Mouse (Mus musculus) left cerebral cortex, postnatal 25 days (tissue): Measurements from ENCODE around the gene LTO1. TPM values are rescaled to one million over a fixed set of nuclear protein-coding genes. Genes with fewer than 3 reads are reported as not detected.
A peak's percentile ranks its signal among the peaks of the same experiment; 100 is the strongest.

ENCODE experiments used
- DNase-seq, 2 experiments: peaks; one replicate each; pipeline ENCODE4 v3.0.0; 2022; ENCODE audit warnings: low spot score in 2 of 2, mixed read lengths in 1 of 2
- intact Hi-C: fragments of 180-260 bp; cut with DNase I; formaldehyde crosslinking; loops from one replicate; pipeline ENCODE4 v1.15.1; 2025
- total RNA-seq, 2 experiments: library from RNA; stranded (reverse); gene quantifications; 2 replicates each; pipeline ENCODE4 v1.2.3; 2021

Gene LTO1
- total RNA-seq, 2 experiments from 2014 or later, result 24.4 to 25.3 TPM

DNA sequence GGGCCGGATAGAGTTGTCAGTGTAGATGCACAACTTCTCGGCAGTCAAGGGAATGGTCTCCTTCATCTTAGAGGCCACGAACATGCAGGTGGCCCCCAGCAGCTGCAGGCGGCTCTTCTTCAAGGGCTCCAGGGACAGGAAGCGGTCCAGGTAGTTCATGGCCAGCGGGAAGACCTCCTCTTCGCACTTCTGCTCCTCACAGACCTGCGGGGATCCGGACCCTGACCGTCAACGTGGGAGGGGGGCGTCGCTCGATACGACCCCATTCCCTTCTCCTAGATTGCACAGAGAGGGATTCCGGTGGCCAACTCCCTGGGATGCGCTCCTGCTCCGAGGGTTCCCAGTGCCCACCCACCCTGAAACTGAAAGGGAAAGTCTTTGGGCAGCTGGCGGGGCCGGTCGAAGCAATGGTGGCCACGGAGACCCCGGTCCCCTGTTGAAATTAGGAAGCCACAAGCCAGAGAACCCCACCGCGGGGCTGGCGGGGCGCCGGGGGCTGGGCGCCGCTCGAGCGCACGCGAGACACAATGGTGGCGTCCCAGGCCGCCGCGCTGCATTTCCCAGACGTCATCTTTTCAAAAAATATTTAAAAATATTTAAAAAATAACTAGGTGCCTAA, 23.1 kb downstream of the LTO1 start:
- no peak for DNase-seq
- intact Hi-C loops, result loop anchor here (1.0 kb wide), 1 partner anchor 305 kb away; no protein-coding TSS in a partner anchor

DNA sequence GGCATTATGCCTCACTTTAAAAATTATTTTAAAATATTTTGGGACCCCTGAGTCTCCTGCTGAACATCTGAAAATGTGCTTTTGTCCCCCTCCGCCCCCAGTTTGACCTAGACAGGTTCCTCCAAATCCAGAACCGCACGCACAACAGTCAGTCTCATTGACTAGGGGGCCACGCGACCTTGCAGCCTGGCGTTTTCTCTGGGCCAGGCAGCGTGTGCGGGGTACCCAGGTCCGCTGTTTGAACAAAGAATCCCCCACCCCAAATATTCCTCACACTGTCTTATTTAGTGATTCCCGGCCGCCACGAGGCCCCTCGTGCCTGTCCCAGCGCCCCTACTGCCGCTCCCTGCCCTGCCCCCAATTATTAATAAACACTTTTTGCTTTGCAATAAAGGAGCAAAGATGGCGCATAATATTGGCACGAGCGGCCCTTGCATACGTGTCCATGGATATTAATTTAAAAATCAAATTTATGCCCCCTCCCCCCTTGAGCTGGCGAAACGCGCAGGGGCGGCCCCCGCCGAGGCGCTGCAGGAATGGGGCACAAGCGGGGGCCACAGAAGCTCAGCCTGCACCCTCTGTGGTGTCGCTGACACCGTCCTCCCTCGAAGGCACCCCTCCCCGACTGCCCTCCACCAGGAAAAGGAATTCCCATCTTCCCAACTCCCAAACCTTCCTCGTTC, 23.9 kb downstream of the LTO1 start:
- intact Hi-C loops, result loop anchor here (1.0 kb wide), 1 partner anchor 258 kb away; no protein-coding TSS in a partner anchor
- no peak for DNase-seq

DNA sequence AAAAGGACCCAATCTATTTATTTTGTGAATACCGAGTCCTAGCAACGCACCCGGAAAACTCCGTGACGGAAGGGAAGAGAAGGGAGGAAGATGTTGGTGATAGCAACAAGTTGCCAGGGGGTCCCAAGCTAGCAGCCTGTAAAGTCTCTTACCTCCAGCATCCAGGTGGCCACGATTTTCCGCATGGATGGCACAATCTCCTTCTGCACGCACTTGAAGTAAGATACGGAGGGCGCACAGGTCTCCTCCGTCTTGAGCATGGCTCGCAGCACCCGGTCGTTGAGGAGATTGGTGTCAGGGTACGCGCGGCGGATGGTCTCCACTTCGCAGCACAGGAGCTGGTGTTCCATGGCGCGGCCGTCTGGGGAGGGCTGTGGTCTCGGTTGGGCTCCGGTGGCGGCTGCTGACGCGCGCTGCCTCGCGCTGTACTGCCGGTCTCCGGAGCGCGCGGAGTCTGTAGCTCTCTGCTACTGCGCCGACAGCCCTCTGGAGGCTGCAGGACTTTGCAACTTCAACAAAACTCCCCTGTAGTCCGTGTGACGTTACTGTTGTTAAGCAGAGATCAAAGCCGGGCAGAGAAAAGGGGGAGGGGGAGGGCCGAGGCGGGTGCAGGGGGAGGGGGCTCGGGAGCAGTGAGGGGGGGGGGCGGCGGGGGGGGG, 24.6 kb downstream of the LTO1 start, which contains the start of gene Ccnd1:
TSS of gene Ccnd1 (minus strand) at position 582 of the 659 bp plus-strand sequence.
- intact Hi-C loops, result loop anchor here (1.0 to 5.0 kb wide), 3 partner anchors 93 to 258 kb away; no protein-coding TSS in a partner anchor
- DNase-seq, result peak; percentile 67 to 69

DNA sequence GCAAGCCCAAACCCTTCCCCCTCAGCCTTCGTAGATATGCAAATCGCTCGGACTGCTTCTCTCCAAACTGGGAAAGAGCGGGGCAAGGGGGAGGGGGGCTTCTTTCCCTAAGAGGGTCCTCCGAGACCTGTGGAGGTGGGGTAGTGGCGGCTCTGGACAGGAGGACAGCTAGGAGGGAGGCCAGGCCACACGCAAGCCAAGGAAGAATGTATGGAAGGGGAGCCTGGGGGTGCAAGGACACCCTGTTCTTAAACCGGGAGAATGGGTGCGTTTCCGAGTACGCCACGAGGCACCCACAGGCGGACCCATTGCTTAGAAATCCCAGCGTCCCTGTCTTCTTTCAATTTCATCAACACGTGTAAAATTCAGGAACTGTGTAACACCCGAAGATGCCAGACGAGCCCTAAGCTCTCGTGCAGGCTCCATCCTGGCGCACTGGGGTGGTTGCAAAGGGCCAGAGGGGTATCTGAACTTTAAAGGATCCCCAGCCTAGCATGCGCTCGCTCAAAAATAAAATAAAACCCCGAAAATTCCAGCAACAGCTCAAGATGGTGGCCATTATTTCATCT, 25.2 kb downstream of the LTO1 start:
- intact Hi-C loops, result loop anchor here (2.0 to 5.0 kb wide), 2 partner anchors 92 to 171 kb away; no protein-coding TSS in a partner anchor
- DNase-seq, result no peak

DNA sequence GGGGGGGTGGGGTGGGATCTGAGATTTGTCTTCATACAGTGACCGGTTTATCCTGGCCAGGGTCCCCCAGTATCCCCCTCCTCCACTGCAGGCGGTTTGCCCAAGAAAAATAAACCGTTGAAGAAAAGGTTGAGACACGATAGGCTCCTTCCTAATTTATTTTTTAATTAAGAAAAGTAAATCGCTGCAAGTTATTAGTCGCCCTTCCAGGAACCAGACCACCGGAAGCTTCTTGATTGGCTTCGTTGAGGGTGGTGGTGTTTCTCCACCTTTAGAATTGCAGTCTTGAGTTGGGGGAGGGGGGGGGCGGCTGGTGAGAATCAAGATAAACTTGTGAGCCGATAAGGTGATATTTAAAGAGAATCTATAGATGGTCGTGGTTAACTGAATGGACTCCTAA, 25.7 kb downstream of the LTO1 start:
- intact Hi-C loops, result loop anchor here (2.0 to 5.0 kb wide), 2 partner anchors 92 to 170 kb away; no protein-coding TSS in a partner anchor
- no peak for DNase-seq

DNA sequence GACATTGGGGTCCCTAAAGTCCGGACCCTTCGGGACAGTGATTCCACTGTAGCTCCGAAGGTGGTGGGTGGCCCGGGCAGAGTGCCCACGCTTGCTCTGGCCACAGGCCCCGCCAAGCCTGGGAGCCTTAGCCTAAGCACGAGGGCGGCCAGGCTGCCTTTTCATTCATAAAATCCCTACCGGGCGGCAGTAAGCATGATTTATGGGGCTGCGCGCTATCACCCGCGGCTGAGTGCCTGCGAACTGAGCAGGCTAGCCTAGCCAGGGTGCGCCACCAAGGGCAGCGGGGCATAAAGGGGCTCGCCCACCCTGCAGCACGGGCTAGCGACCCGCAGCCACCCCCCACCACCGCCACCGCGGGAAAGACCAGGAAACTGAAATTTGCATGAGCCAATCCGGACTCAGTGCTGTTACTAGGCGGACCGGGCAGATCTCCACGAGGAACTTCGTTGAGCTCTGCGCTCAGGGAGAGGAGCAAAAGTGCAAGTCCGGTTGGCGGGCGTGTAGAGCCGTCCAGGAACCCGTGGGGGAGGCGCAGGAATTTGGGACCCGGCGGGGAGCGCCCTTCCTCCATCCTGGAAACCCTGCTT, 26.4 kb downstream of the LTO1 start:
- intact Hi-C loops, result loop anchor here (2.0 to 5.0 kb wide), 2 partner anchors 91 to 169 kb away; no protein-coding TSS in a partner anchor
- DNase-seq, result peak; percentile 74 to 81

DNA sequence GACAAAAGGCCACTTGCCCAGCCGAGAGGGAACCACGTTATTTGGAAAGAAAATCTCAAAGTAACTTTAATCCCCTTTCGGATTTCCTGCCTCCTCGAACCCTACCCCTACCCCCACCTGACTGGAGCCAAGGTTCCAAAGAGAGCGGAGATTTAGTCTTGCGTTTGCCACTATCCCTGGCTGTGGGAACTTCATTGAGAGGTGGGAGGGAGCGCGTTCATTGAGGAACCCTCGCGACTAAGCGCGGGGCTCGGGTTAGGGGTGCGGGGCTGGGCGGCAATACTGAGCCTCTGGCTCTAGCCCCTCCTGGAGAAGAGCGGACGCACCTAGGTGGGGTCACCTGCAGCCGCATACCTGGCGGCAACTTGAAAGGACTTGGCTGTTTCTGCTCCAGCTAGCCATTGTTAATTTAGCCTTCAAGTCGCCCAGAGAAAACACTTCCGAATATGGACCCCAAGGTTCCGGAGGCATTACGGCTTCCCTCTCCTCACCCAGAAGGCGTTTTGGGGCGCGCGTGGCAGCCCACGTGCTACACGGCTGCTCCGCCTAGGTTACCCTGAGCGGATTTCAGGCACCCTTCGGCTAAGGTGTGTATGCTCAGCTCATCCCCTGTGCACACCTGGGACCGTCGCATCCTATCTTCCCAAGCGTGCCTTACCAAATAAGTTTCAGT, 27.3 kb downstream of the LTO1 start:
- DNase-seq, result no peak
- intact Hi-C loops, result loop anchor here (5.0 kb wide), 1 partner anchor 90 kb away; no protein-coding TSS in a partner anchor

DNA sequence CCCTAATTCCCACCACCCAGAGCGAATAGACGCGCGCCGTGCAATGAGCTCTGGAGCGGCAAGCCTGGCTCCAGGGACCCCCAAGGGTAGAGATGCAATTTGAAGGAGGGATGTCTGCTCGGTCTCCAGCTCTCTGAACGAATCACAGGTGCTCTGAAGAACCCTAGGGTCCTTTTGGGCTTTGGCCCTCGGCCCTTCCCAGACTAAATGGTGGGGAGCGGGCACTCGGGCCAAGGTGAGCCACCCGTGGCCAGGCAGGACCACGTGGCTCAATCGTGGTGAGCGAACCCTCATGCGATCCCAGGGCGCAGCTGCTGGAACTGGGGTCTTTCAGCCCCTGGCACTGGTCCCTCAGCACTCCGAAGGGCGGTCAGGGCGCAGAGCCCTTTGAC, 27.8 kb downstream of the LTO1 start:
- DNase-seq, result no peak
- intact Hi-C loops, result loop anchor here (5.0 kb wide), 1 partner anchor 90 kb away; no protein-coding TSS in a partner anchor

DNA sequence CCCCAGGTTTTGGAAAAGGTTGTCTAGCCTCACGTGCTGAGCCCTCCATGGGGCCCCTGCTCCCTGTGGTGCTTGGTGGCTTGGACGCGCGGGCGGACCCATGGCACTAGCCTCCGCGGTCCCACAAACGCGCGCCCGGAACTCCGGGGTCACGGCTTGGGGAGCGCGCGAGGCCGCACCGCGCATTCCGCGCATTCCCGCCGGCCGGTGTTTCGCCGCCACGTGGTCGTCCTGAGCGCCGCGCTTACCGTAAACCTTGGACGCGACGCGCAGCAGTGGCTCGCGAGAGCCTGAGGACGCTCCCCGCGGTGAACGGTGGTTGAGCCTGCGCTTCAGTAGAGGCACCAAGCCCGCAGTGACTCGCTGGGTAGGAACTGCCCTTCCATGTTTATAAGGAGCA, 28.4 kb downstream of the LTO1 start:
- intact Hi-C loops, result loop anchor here (5.0 kb wide), 1 partner anchor 89 kb away; no protein-coding TSS in a partner anchor
- DNase-seq, result peak; percentile 62 to 73

DNA sequence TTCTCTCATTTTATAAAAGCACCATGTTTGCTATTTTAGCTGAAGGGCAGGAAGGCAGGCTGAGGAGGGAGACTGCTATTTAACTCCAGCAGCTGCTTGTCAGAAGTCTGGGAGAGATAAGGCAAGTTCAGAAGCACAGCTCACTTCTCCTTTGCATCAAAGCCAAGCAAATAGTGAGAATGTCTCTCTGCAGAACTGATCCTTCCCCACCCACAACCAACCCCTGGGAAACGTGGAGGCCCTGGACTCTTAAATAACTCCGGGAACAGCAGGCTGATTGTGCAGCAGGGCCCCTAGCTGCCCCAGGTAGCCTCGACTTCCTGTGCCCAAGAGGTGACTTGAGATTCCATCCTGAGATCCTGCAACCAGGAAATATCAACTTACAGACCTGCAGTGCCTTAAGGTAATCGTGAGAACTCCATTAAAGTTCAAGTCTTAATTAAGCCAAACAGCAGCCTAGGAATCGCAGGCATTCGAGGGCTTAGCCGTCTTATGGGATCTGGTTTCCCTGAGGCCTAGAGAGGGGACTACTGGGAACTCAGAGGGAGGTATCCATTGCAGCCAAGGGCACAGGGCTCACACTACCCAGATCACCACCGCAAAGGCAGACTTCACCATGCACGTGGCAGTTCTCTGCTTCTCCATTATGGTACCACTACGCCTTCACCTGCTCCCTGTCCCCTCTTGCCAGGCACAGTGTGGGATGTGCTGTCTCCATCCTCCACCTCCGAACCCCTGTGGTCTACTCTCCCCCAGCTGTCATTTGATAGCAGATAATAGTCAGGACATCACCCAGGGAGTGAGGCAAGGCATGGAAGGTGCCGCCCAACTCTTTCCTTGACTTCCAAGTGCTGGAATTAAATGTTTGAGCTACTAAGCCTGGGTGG, 43.9 kb downstream of the LTO1 start:
- intact Hi-C loops, result no loop called here
- no peak for DNase-seq

DNA sequence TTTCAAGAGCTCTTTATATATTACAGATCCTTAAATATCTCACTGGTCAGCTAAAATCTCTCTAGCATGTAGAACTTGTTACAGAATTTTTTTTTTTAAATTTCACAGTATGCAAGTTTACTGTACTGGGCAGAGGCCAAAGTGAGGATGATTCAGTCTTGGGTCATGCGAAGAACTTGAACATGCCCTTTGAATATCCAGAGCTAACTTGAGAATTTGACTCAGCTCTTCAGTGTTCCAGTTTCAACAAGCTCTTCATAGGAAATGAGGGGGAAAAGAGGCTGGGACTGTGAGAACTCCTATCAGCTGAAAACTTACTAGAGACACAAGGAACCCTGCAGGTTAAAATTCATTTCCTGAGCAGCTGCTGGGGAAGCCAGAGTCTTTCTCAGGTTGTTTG, 49.0 kb downstream of the LTO1 start:
- intact Hi-C loops, result no loop called here
- DNase-seq, result no peak

DNA sequence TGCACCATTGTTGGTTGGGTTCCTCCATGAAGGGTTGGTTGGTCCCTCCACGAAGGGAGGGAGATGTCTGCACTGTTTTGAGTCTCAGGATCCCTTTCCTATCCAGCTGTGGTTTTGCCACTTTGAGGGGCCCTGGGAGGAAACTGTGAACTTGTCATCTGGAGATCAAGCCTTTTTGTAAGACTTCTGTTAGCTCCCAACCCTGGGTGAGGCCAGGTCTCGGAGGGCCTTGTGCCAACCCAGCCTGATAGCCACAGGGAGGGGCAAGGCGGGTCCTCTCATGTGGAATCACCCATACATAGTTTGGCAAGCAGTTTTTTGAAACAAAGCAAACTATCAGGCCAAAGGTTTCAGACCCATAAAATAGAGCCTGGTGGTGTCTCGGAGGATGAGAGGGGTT, 49.4 kb downstream of the LTO1 start:
- intact Hi-C loops, result no loop called here
- DNase-seq, result no peak

DNA sequence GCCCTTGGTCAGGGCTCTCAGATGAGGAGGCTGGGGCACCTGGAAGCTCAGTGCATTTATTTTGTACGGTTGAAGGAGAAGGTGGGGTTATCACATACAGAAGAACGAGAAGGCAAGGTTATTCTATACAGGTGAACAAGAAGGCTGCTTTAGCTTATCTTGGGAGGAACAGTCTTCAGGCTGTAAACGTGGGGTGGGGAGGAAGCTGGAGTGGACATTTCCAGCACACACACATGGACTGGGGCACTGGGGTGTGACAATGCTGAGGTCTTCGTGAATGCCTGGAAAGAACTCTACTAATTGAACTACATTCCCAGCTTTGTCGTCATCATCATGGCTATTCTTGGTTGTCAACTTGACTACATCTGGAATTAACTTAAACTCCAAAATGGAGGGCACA, 51.0 kb downstream of the LTO1 start:
- intact Hi-C loops, result no loop called here
- DNase-seq, result no peak

DNA sequence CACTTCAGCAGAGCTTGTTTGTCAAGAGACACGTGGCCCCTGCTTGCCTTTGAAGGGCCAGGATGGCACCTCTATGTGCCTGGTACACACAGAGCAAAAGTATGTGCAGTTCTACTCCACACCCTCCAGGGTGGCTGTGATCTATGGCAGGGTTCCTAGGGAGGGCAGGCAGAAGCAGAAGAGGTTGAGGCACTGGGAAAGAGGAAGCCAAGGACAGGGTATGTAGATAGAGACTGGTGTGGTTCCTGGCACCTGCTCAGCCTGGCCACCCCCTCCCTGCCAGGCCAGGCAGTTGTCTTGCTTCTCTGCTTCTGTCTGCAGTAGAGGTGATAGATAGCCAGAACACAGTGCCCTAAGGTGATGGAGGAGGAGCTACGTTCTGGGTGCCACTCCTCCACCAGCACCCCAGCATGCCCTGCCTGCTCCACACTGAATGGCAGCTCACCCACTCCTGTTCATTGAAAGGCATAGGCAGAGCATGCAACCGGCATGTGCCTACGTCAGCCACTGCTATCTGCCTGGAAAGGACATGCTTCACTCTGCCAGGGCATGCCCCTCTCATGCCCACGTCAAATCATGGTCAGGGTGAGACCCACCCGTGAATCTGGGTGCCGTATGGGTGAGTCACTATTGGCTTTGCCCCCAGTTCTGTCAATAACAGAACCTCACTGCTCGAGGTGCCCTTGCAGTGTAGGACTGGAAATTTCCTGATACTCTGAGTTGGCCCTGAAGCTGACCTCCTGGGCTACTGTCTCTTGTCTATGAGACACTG, 56.3 kb downstream of the LTO1 start:
- intact Hi-C loops, result no loop called here
- DNase-seq, result no peak

DNA sequence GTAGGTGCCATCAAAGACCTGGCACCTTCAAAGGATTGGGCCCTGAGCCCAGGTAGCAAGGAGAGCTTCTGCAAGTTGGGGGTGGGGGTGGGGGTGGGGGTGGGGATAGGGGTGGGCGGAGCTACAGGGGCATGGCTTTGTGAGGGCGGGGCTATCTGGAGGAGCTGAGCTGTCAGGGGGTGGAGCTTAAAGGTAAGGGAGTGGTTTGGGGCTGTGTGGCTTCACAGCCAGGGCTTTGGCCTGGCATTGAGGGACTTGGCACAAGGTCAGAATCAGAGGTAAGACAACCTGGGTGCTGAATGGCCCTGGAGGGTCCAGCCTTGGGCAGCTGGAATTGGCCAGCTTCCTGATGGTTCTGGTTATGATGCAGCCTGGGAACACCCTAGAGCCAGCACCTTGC, 56.9 kb downstream of the LTO1 start:
- intact Hi-C loops, result no loop called here

DNA sequence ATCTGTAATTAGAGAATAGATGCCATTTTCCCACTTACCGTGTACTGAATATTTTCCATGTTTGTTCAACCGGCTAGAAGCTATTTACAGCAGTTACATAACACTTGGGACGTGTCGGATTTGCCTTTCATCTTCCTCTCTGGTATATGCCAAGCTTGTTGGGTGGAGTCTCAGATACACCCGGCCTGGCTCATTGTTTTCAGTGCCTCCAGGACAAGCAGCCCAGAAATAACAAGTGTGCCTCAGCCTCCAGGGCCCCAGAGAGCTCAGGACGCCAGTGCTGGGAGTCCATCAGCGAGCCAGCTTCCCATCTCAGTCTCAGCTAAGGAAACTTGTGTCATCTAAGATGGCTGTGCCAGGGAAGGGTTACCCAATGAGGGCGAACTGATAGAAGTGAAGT, 58.6 kb downstream of the LTO1 start:
- intact Hi-C loops, result no loop called here
- DNase-seq, result no peak

More for the DNA sequence above, 56.9 kb downstream of the LTO1 start:
- DNase-seq, result no peak

DNA sequence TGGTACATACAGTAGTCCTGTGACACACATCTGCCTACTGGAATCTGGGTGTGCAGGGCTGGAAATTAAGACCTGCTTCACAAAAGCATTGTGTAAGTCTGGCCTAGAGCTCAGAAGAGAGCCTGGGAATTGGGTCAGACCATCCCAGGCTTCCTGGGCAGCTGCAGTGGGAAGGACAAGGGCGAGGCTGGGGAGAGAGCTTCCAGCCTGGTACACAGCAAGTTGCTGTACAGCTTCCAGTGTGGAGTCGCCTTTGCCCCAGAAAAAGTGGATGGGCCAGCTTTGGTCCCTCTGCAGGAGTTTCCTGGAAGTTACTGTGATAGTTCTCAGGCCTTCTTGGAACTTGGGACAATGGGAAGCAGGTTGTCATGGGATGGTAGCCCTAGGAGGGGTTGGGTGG, 62.2 kb downstream of the LTO1 start:
- intact Hi-C loops, result no loop called here
- no peak for DNase-seq
